Mouse (Mus musculus) embryonic stem cell, embryonic (primary cell): ENCODE measurements around the gene Hoxb3.

Experiments
- CTCF ChIA-PET, 4 experiments: fragments of 300-600 bp in 2 of 4; fragments of 350-600 bp in 2 of 4; sonication (Branson Sonifier 250); formaldehyde crosslinking; loops; one replicate each; lab custom pipeline; 2022; ENCODE audit warnings: inconsistent platforms in 2 of 4; lab: Charles Lee
- POLR2A ChIA-PET, 4 experiments: fragments of 300-600 bp in 2 of 4; fragments of 350-600 bp in 2 of 4; sonication (Branson Sonifier 250); formaldehyde crosslinking; loops; one replicate each; lab custom pipeline; 2022; ENCODE audit warnings: antibody characterized with exemption in 4 of 4, inconsistent platforms in 1 of 4; lab: Charles Lee

The Hoxb3 gene

GRCm38 (mm10) chr11:96354801-96355311 is 31.7 kb downstream of the Hoxb3 start:
- POLR2A ChIA-PET: interaction anchor here in 3 of 4 experiments (0.5 to 1.5 kb wide), 8 partner anchors 12 to 494 kb away, joined by 3 to 10 read pairs (median 3); no protein-coding TSS in a partner anchor

GRCm38 (mm10) chr11:96363807-96364206 is 40.7 kb downstream of the Hoxb3 start:
- ChIA-PET POLR2A (interaction anchor here in 3 of 4 experiments (0.6 to 0.7 kb wide), 6 partner anchors 9 to 1053 kb away, joined by 4 to 9 read pairs (median 4); no protein-coding TSS in a partner anchor), CTCF (interaction anchor here in 2 of 4 experiments (0.6 to 0.8 kb wide), 4 partner anchors 22 to 393 kb away, joined by 3 to 5 read pairs (median 4); no protein-coding TSS in a partner anchor)

More at GRCm38 (mm10) chr11:96354801-96355311, 31.7 kb downstream of the Hoxb3 start:
- CTCF ChIA-PET: interaction anchor here in 3 of 4 experiments (0.5 to 2.4 kb wide), 9 partner anchors 12 to 539 kb away, joined by 3 to 14 read pairs (median 4); partner anchors contain the start of gene Hoxb5 (in 1 of the 3)

- POLR2A ChIA-PET: interaction anchor here (0.5 to 1.8 kb wide), 6 partner anchors 12 to 348 kb away, joined by 3 to 6 read pairs (median 3); no protein-coding TSS in a partner anchor
Measured at GRCm38 (mm10) chr11:96365441-96366091, 42.4 kb downstream of the Hoxb3 start, which contains the start of gene Hoxb1. Gene Hoxb1 (plus strand): TSS chr11:96365752.

GRCm38 (mm10) chr11:96366092-96367041 is 43.2 kb downstream of the Hoxb3 start:
- POLR2A ChIA-PET: interaction anchor here (0.6 to 1.8 kb wide), 8 partner anchors 12 to 347 kb away, joined by 3 to 6 read pairs (median 3); no protein-coding TSS in a partner anchor
- CTCF ChIA-PET: interaction anchor here (0.5 to 1.4 kb wide), 8 partner anchors 12 to 319 kb away, joined by 3 to 14 read pairs (median 3); no protein-coding TSS in a partner anchor

More at GRCm38 (mm10) chr11:96365441-96366091, 42.4 kb downstream of the Hoxb3 start, which contains the start of gene Hoxb1:
- CTCF ChIA-PET: interaction anchor here in 3 of 4 experiments (0.5 to 1.0 kb wide), 5 partner anchors 24 to 437 kb away, joined by 3 to 14 read pairs (median 3); no protein-coding TSS in a partner anchor

GRCm38 (mm10) chr11:96367141-96367540 is 44.0 kb downstream of the Hoxb3 start:
- POLR2A ChIA-PET: interaction anchor here in 2 of 4 experiments (0.9 to 1.0 kb wide), 2 partner anchors 13 kb away, joined by 3 to 5 read pairs; no protein-coding TSS in a partner anchor
- CTCF ChIA-PET: interaction anchor here in 3 of 4 experiments (0.6 to 1.4 kb wide), 4 partner anchors 13 to 318 kb away, joined by 3 to 5 read pairs (median 3); no protein-coding TSS in a partner anchor

- POLR2A ChIA-PET: interaction anchor here in 1 of 4 experiments (0.9 kb wide), 1 partner anchor 10 kb away, joined by 3 read pairs; no protein-coding TSS in a partner anchor
- CTCF ChIA-PET: no interaction called here
Measured at GRCm38 (mm10) chr11:96368686-96369085, 45.6 kb downstream of the Hoxb3 start.

GRCm38 (mm10) chr11:96369140-96369539 is 46.0 kb downstream of the Hoxb3 start:
- CTCF ChIA-PET: interaction anchor here in 1 of 4 experiments (0.6 kb wide), 1 partner anchor 1039 kb away, joined by 3 read pairs; no protein-coding TSS in a partner anchor
- POLR2A ChIA-PET: no interaction called here

- ChIA-PET POLR2A (no interaction called here), CTCF (interaction anchor here in 2 of 4 experiments (0.9 to 1.6 kb wide), 2 partner anchors 68 to 249 kb away, joined by 3 to 5 read pairs; no protein-coding TSS in a partner anchor)
Measured at GRCm38 (mm10) chr11:96371726-96372125, 48.6 kb downstream of the Hoxb3 start.

- CTCF ChIA-PET: interaction anchor here in 3 of 4 experiments (0.8 to 1.6 kb wide), 4 partner anchors 35 to 249 kb away, joined by 3 to 5 read pairs (median 3); no protein-coding TSS in a partner anchor
- POLR2A ChIA-PET: interaction anchor here in 1 of 4 experiments (0.7 kb wide), 1 partner anchor 9 kb away, joined by 4 read pairs; no protein-coding TSS in a partner anchor
Measured at GRCm38 (mm10) chr11:96372519-96372918, 49.4 kb downstream of the Hoxb3 start.

GRCm38 (mm10) chr11:96374810-96375209 is 51.7 kb downstream of the Hoxb3 start:
- ChIA-PET POLR2A (no interaction called here), CTCF (no interaction called here)

GRCm38 (mm10) chr11:96383381-96383780 is 60.3 kb downstream of the Hoxb3 start:
- ChIA-PET CTCF (no interaction called here), POLR2A (interaction anchor here in 2 of 4 experiments (0.6 to 1.0 kb wide), 3 partner anchors 15 to 910 kb away, joined by 4 to 7 read pairs (median 4); no protein-coding TSS in a partner anchor)

- CTCF ChIA-PET: no interaction called here
- POLR2A ChIA-PET: no interaction called here
Measured at GRCm38 (mm10) chr11:96387635-96388034, 64.5 kb downstream of the Hoxb3 start.

GRCm38 (mm10) chr11:96396772-96397626 is 73.9 kb downstream of the Hoxb3 start:
- POLR2A ChIA-PET: interaction anchor here in 3 of 4 experiments (0.6 to 1.2 kb wide), 7 partner anchors 11 to 624 kb away, joined by 3 to 4 read pairs (median 3); partner anchors contain the start of gene Hoxb1 (in 1 of the 3)
- CTCF ChIA-PET: interaction anchor here in 3 of 4 experiments (0.6 to 1.7 kb wide), 10 partner anchors 10 to 139 kb away, joined by 3 to 11 read pairs (median 4); no protein-coding TSS in a partner anchor
